Mouse (Mus musculus) spleen, postnatal 4 days (tissue): ENCODE results near the gene Nkx6-2.

Experiments
- DNase-seq, 2 experiments: peaks; one replicate each; pipeline ENCODE4 v3.0.0; 2022; ENCODE audit warnings: low spot score in 2 of 2

The Nkx6-2 gene

DNA sequence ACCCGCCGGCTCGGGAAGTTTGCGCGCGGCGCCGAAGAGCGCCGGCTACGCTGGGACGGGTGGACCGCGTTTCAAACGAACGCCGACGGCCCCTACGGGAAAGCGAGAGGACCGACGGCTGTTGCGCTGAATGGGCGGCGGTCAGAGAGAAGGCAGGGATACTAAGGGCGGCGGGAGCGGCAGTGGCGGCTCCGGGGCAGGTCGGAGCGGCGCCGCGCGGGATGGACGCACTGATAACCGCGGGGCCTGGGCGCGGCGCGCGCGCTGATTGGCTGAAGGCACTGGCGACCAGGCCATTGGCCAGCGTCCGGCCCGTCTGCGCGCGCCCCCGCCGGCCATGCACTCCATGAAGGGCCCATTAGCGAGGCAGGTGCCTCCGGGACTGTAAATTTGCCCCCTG lies at the start of gene Nkx6-2:
Gene Nkx6-2, minus strand, starts transcription at position 203 of the 400 bp plus-strand sequence.
- DNase-seq = no peak

DNA sequence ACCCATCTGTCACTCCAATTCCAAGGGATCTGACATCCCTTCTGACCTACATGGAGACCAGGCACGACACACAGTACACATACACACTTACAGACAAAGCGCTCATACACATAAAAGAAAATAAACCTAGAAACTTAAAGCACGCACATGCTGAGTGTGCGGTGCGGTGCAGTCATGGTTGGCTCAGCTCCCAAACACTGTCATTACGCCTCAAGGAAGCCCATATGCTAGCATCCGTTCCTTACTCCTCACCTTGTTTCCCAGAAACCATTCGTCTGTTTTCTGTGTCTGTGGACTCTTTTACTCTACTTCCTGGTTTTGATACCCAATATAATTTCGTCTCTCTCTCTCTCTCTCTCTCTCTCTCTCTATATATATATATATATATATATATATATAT lies 42.6 kb upstream of the Nkx6-2 start:
- no peak for DNase-seq

DNA sequence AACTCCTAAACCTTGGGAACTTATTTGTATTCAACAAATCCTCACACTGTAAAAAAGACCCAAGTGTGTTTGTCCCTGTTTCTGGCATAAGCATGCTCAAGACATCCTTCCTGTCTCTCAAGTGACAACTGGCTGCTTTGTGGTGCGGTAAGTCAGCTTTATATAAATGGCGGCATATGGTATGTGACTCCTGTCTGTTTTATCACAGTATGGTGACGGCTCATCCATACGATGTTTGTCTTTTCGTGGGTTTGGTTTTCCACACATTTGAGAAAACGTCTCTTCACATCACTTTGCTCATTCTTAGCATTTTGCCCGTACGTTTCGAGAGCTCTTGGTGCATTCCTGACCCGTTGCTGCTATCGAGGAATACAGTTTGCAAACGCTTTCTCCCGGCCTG lies 40.0 kb upstream of the Nkx6-2 start:
- no peak for DNase-seq

DNA sequence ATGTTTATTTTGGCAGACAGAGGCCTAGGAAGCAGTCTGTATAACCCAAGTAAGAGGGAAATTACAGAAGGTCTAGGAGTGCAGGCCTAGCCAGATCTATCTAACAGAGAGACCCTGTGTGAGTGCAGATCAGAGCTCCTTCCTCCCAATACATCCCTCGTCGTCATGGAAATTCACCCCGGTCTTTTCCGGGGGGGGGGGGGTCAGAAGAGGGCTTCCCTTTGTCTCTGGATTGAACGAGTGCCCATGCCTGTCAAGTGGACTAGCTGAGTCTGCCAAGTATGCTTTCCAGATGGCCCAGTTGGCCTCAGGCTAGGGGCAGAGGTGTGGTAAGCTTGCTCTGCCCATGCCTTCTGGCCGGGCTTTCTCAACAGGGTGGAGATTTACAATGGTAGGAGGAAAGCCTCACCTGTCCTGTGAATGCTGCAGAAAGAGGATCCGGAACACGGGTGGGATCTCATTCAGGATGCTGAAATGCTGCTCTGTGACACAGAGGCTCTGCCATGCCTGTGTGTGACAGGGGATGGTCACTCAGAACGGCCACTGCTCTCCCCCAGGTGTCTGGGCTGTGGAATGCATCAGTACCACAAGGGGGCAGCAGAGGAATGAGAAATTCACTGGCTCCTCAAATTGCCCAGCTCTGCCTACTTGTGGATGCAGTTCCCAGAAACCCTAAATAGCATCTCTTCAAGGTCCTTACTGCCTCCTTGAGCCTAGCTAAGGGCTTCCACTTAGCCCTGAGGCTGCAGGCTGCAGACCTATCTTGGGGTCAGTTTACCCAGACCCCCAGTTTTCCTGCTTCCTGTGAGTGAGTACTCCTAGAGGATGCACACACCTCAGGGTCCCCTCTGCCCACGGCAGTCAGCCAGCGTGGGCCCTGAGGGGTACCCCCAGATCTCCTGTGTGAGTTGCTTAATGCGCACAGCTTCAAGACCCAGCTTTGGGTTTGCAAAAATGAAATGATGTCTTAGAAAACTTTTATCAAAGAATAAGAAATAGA lies 33.5 kb upstream of the Nkx6-2 start:
- peak in 1 of 2 experiments; percentile 72 for DNase-seq

DNA sequence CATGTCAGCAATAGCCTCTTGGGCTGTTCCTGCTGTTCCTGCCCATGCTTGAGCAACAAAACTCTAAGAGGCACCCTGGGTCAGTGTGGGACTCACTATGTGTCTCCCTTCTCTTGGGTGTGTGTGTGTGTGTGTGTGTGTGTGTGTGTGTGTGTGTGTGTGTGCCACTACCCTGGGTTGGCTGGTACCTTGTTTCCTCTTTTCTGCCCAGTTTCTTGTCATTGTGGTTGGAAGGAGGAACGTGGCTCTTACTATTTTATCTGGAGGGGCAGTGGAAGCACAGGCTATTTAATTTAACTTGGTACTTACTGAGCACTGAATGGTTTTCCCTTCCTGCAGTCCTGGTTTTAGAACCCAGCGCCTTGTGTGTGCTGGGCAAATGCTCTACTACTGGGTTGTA lies 27.7 kb upstream of the Nkx6-2 start:
- DNase-seq = no peak

DNA sequence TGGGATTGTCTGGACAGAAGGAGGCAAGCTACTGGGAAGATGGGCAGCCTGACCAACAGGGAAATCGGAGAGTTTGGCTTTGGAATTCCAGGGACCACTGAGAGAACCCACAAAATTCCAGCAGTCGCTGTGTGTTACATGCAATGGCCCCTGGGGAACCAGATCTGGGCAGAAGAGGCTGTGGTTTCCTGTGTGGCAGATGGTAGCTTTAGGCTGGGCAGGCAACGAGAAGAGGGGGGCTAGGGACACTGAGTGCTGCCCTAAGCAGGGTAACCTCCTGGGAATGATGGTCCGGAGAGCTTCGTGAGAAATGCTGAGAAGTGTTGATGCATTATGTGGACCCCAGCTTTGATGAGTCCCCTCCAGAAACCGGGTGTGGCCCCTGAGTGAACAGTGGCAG lies 13.3 kb upstream of the Nkx6-2 start:
- no peak for DNase-seq

DNA sequence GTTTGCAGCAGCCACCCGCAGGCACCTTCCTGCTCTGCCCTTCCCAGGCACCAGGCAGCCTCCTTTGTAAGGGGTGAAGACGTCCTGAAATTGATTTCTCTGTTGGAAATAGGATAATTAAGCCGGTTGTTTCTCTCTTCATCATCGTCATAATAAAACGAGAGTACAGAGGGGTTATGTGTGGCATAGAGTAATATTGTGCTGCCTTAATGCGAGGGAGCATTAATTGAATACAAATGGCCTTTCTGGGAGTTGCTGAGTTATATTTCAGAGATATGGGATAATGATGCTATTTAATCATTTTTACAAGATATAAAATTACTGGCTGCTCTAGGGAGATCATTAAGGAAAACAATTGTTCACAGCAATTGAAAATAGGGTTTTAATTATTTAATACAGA lies 12.7 kb upstream of the Nkx6-2 start:
- no peak for DNase-seq

DNA sequence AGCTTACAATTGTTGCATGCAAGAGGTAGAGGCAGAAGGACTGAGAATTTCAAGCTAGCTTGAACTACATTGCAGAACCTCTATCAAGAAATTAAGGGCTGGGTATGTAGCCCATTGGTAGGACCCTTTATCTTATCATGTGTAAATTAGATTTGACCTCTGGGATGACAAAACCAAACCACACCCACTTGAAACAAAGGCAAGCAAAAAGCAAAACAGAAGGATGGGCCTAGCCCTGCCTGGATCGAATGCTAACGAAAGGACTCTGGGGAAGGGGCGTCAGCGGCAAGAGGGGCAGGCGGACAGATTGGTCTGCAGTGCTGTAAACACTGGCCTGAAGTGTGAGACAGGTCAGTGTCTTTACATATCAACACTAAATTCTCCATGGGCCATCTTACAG lies 8.7 kb upstream of the Nkx6-2 start:
- DNase-seq = no peak

DNA sequence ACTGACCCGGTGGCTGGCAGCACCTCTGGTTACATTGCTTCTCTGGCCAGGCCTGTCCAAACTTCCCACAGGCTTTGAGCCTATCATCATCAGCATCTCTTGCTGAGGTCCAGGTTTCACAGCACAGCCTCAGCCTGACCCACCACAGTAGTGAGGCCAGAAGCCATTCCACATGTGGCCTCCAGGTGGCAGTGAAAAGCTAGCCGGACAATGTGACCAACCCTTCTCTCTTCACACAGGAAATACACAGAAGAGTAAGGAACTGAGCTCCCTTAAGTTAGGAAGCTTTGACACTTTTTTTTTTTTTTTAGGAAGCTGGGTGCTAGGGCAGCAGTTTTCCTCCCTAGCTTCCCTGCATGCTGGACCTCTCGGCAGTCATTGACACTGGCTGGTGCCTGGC lies 7.7 kb upstream of the Nkx6-2 start:
- DNase-seq = no peak

DNA sequence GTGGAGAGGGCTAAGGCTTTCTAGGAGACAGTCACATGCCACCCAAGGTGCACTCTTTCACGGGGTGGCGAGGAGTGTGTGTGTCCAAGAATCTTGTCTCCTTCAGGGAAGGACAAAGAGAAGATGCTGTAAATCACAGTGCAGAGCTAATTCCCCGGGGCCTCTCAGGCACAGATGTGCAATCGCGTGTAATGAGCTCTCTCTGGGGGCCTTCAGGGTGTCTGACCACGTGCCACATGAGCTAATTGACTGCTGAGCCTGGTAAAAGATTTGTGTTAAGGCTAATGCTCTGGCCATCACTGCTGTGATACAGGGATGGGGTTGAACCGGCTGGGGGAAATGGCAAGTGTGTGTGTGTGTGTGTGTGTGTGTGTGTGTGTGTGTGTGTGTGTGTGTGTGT lies 5.3 kb upstream of the Nkx6-2 start:
- DNase-seq = no peak

DNA sequence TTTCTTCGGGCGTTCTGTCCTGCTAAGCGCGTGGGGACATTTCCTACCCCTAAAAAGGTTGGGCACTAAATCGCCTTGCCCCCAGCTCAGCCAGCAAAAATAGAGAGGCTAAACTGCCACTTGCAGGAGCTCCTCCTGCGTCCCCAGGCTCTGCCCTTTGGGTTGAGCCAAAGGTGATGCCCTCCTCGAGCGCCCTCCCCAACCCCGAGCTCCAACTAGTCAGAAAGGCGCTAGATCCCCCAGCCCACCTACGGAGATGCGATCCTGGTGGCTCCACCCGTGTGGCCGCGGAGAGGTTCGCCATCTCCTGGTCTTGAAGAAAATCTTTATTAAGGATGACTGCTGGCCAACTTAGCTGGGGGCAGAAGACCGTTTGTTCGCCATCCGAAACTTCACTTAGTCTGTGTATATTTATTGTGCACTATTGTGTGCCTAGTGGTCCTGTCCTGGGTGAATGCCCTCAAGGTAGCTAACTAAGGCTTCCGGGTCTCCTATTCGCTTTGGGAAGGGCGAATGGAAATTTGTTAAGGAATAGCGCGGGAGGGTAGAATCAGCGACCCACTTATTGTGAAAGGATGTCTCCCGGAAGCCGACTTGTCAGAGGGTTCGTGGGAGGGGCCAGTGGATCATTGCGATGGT lies 2.7 kb upstream of the Nkx6-2 start:
- no peak for DNase-seq

DNA sequence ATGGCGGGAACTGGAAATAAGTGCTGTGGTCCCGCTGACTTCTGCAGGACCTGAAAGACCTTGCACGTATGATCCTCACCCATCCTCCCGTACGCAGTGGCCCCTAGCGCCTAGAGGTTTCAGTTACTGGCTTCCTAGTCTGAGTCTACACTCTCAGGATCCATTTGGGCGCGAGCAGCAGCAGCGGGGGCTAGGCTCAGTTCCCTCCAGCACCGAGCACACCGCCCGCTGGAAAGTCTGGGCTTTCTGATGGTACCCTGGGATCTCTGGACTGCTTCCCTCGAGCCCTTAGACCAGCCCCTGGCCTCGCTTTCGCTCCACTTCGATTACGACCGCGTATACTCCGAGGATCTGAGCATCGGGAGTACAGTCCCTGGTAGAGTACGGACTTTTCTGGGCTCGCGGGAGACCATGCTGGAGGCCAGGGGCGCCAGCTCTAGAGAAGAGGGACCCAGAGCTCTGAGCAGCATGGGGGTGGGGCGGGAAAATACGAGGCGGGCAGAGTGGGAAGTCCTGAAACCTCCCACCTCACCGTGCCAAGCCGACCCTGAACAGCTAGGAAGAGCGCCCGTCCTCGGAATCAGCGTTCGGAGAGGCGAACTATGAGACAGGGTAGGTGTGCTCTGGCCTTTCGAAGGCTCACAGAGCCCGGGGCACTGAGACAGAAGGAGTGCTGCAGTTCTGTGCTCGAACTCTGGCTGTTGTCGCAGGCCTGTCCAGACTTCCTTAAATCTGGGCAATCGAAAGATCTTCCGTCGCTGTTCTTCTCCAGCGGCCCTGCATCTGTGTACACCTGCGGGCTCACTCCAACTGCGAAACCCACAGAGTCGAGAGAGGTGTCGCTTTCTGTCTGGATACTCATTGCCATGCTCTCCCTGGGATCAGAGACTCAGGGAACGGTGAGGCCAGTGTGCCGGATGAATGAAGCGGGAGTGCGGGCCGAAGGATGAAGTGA lies 1.9 kb upstream of the Nkx6-2 start:
- no peak for DNase-seq

DNA sequence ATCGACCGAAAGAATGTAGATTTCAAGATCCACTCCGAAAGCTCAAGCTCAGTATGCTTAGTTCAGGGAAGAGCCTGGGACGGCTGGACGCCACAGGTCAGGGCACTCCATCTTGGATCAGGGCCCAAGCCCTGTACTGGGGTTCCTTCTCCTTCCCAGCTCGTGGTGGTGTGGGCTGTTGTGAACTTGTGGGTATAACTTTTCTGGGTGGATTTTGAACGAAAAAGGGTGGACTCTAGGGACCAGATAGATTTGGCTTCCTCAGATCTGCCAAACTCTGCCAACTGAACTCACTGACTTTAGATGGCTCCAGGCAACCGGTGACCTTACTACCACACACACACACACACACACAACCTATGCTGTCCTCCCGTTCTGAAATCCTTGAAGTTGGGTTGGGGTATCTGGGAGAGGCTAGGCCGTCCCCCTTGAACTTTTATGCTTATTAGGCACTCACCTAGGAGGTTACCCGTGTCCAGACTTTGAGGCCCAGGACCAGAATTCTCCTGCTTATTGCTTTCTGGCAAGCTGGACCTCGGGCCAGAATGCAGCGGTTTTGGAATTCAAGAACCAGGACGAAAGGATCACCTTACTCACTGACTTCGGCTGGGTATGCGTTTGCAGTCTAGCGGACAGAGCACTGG lies 619 bp upstream of the Nkx6-2 start:
- DNase-seq = no peak

DNA sequence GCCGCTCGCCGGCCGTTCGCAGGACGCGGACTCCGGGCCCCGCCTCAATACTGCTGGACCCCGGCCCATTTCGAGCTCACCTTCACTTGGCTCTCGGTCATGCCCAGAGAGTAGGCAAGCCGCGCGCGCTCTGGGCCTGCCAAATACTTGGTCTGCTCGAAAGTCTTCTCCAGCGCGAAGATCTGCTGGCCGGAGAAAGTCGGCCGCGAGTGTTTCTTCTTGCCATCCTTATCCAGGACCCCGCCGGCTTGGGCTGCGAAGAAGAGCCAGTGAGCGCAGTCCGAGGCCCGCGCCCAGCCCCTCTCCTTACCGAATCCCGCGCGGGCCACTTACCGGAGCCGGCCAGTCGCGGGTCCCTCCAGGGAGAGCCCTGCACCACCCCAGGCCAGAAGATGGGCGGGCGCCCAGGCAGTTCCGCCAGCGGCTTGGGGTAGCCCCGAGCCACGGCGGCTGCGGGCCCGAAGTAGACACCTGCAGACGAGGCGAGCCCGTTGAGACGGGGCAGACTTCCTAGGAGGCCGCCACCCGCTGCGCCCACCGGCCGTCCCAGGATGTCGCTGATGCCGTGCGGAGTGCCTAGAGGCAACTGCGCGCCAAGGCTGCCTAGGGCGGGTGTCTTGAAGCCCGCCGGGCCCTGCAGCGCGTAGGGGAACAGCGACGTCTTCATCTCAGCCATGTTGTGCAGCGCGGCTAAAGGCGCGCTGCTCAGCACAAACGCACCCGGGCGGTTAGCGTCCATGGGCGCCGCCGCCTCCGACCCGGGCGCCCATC lies 611 bp downstream of the Nkx6-2 start:
- no peak for DNase-seq

DNA sequence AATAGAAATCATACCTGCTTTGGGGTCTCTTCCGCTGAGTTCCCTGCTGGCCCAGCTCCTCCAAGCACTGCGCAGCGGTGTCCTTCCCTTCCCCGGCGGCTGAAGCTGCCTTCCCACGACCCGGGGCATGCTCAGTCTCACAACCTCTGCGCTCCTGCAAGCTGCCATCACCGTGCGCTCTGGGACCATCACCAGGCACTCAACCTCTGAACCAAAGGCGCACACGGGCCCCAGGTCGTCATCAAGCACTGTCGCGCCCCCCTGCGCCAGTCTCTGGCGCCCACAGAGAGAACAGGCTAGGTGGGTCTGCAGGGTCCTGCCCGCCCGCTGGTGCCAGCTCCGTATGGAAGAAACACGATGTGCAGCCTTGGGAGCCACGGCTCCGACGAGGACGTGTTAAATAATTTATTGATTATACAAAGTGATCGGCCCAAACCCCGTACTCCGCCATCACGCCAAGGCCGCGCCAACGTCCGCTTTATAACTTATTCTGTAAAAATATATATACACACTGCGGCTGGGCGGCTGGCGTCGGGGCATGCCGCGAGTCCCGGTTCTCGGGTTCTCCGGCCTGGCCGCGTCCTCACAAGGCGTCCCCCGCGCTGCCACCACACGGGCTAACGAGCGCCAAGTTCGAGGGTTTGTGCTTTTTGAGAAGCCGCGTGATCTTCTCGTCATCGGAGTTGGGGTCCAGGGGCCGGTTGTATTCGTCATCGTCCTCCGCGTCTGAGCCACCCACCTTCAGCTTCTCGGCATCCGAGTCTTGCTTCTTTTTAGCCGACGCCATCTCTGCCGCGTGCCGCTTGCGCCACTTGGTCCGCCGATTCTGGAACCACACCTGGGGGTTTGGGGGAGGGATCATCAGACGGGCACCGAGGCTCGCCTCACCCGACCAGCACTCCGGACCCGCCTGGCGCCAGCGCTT lies 1.5 kb downstream of the Nkx6-2 start:
- no peak for DNase-seq

DNA sequence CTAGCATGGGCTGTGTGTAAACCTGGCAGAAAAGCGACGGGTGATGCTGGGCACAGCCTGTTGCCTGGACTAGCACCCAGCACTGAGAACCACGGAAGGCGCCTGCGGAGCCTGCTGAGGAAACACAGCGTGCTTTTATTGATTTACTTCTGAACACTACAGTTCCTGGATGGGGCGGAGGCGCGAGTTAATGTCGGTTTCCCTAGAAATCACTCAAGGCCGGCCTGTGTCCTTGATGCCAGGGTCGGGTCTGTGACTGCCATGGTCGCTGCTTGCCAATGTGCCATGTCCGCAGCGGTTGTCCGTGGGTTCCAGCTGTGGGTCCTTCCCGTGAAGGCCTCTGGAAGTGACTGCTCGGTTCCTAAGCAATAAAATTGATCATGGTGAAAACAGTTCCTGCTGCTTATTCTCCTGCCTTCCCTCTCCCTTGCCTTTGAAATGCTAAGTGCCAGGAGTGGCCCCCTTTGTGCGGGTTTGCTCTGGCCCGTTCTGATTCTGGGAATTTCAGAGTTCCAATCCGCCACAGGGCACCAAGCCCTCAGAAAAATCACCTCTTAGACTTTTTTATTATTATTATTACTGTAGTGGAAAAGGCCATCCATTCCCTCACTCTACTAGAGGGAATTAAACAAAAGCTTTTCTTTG lies 3.2 kb downstream of the Nkx6-2 start:
- DNase-seq = no peak

DNA sequence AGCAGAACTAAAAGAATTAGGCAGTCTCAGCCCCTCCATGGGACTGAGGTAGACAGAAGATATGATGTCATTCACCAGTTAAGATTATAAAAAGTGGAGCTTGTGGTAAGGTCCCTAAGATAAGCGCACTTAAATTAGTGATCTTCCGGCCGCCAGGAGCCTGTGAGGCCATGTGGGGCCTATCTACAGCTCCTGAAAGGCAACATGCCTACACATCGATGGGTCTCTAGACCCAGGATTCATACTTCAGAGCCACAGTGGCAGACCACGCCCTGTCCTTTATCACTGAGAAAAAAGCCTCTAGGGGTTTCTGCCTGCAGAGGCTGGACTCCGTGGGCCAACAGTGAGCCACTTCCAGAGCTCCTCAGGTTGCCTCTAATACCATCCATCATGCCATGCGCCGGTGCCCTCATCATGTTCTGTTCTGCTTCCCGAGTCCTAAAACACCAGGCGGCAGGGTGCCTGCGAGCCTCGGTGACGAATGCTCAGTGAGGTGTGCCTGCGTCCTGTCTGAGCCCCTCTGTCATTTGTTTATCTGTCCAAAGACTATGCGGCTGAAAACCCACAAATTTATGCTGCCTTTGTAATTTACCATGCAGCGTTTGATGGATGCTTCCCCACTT lies 6.4 kb downstream of the Nkx6-2 start:
- no peak for DNase-seq

DNA sequence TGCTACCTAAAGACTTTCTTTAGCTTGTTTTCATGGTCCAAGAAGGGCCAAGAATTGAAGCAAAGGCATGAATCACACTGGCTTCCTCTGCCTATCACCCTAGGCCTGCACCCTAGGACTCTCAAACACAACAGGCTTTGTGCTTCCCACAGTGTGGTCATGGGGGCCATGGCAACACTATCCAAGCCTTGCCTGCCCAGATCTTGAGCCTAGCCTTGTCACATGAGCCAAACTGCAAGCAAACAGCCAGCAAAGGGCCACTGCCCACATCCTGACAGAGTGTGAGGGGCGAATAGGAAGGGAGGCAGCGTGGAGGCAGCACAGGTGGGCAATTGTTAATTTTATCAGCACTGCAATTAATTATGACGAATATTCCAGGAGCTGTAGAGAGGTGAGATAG lies 9.9 kb downstream of the Nkx6-2 start:
- no peak for DNase-seq

DNA sequence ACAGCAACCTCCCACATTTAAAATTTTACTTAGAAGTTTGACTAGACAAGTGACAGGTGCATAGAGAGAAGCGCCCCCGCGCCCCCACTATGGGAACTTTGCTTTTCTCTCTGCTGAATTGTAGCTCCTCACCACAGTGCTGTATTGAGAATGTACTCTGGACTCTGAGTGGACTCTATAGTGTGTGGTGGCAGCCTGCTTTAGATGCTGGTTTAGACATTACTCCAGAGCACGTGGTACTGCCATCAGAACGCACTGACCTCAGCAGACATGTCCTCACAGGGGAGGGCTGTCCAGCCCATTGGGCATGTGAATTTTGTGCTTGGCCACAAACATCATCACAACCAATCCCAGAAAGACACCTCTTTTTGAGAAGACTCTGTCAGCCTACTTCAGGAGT lies 11.8 kb downstream of the Nkx6-2 start:
- no peak for DNase-seq
